Mouse (Mus musculus): ENCODE measurements at regions not wholly inside any gene's neighbourhood (a gene's known extent, or its start where the extent isn't known, plus 50 kb on each side); places are given as distances from the start of the nearest gene placed in this dataset.

DNA sequence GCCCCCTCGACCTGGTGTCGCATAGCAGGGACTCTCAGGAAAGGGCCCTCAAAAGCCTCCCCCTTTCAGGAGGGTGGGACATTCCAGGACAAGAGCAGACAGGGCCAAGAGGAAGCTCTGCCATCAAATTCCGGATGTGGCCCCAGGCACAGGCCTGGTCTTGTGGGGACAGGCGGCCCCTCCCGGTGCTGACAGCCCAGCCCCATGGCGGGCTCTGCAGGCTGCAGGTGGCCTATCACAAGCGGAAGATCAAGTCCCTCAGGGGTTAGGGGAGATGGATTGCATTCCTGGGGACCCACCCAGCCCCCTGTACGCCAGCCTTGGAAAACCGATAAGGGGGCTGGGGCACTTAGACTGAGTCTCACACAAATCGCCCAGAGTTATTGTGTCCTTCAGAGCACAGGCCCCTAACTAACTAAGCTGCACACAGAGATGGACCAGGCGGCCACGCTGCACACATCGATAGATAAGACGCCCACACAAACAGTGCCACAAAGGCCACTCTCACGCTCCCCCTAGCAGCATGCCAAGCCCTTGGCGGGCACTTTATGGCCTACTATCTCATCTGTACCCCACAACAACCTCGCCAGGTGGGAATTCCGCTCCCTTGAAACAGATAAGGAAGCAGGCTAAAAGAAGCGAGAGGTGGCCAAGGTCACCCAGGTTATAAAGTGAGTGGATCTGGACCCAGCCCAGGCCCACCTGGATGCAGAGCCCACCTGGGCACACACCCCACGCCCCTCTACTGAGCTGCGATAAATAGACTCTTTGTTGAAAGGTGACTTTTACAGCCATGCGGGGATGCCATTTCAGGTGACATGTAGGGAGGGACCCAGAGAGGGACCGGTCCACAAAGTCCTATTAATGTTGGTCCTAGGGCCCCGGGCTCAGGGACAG lies 55.5 kb downstream of the Gm5294 start:
- no peak for DNase-seq

DNA sequence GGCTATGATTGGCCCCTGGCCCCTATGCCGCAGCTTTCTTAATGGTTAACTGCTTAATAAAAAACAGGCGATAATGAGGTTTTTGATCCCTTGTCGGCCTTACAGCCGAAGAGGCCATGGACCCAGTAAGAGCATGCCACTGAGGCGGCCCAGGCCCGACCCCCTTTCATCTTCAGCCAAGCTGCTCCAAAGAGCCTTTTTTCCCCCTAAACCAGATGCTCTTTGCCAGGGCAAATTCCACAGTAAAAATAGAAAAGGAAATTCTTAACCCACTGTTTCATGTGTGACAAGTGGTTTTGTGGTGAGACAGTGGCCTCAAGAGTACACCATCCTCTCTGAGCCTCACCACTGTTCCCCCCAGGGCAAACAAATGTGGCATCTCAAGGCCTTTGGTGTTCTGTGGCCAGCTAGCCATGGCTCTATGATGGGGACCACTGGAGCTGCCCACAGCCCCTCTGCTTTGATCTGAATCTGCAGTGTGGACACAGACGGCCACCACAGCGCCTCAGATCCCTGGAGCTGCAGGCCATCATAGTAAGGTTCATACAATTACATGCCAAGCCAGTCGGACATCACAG lies 61.9 kb downstream of the Gm5294 start:
- DNase-seq: no peak

DNA sequence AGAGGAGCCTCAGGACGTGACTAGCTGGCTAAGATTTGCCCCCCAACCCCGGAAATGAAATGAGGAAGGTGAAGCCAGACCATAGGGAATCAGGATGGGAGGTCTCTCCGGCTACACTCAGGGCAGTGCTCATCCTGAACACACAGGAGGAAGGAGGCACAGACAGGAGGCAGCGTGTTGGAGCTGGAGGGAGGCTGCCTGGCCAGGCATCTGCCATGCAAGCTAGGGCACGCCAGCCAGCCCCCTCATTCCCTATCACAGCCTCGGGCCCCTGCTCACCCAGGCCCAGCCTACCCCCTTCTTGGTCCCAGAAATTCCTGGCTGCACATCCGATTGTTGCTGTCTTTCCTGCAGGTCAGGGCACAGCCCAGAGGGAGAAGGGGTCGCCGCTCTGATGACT lies 63.7 kb downstream of the Gm5294 start:
- DNase-seq: no peak

DNA sequence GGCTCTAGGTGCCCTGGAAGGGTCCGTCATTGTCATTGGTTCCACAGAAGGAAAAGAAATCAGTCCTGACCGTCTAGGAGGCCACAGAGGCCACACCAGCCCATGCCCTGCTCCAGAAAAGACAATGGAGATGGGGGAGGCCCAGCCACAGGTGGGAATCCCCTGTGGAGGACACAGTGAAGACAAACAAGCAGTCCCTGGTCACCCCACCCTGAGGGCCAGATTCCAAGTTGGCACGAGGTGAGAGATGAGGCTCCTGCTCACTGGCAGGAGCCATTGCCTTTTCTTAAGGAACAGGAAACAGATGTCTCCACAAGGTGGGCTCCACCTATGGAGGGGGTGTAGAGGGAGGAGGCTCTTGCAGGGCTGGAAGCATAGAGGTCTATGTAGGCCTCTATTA lies 66.0 kb downstream of the Gm5294 start:
- DNase-seq: no peak

DNA sequence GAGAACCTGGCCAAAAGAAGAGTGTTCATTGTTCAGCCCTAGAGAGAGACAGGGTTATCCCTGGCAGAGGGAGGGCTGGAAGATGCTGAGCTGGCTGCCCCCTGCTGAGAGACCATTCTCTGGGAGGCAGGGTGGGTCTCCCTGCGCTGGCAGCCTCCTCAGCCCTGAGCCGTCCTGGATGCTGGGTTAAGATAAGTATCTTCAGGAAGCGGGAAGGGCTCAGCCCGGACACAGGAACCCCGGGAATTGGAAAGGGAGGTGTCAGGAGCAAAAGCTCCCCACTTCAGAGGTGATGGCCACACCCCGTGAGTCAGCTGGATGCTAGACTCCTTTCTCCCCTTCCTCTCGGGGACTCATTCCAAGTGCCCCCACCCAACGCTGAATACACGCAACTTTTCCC lies 68.9 kb downstream of the Gm5294 start:
- DNase-seq: no peak

DNA sequence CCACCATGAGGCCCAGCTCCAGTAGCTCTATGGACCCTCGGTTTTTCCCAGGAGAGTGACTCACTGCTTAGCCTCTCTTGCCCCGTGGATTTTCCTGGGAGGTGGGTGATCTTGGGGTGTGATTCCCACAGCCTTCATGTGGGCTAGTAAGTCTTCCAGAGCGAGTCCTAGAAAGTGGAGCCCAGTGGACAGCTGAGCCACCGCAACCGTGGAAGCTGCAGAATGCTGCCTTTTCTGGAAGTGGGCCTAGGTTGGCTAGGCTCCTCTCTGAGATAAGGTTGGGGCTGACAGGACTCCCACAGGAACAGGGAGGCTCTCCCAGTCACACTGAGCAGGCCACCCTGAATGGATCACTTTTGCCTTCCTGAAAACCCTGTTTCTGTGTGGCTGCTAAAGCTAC lies 69.9 kb downstream of the Gm5294 start:
- no peak for DNase-seq

DNA sequence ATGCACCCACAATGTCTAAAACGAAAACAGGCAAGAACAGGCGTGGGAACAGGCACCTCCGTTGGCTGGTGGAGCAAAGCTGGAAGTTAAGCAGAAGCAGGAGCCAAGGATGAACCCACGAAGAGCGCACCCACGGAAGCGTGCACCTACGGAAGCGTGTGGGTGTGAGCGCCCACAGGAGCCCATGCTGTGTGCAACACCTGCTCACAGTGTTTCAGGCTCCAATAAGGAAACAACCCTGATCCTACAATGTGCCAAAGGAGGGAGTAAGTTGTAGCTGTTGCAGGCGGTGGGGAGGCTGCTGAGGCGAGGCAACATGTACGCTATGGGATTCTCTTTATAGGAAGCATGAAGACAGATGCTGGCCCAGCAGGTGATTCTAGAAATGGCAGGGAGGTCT lies 74.6 kb downstream of the Gm5294 start:
- DNase-seq: no peak

DNA sequence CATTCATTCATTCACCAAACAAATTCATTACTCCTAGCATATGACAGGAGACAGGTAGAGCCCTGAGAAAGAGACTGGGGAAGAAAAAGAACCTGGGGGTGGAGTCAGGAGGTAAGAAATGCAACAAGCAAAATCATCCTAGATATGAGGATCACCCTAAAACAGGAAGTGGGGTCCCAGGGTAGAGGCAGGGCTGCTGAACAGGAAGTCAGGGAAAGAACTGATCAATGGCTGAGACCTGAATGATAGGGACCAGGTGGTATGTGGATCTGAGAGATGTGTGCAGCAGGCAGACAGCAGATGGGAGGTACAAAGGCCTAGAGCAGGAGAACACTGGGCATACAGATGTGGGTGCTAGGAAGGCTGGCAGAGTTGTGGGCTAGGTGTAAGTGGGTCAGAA lies 77.4 kb downstream of the Gm5294 start:
- no peak for DNase-seq

DNA sequence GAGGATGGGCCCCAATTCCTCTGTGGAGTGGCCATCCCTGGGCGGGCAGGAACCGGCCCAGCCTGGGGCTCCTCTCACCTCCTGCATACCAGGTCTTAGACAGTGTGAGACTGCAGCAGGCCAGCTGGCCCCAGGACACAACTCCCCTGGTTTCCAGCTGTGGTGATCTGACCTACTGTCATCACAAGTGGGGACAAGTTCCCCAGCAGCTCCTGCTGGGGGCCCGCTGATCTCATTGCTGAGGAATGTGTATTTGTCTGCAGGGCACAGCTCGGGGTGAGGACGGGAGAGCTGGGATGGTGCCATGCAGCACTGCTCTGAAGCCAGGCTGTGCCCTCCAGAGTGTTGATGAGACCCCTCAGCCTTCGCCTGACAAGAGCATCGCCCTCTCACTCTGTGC lies 78.6 kb downstream of the Gm5294 start:
- DNase-seq: no peak

DNA sequence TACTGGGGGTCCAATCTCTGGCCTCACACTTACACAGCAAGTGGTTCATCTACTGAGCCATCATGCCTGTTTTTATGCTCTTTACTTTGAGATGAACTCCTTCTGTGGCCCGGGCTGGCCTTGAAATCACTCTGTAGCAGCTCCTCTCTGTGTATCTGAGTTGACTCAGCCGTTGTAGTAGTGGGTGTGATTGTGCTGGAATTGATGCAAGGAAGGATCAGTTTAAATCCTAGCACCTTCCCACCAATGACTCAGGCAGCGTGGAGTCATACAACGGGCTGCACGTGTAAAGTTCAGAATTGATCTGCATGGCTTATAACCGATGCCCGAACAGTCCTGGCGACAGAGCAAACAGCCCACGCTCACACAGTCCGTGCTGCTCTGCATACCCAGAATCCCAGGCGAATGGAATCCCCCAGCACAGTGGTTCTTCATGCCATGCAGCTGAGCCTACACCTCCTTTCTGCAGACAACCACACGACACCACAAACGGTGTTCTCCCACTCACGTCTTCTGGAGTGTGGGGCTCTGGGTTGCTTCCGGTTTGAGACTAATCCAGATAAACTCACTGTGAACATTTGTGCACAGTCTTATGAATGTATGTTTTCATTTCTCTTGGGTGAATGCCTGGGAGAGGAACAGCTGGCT lies 81.2 kb downstream of the Gm5294 start:
- no peak for DNase-seq

DNA sequence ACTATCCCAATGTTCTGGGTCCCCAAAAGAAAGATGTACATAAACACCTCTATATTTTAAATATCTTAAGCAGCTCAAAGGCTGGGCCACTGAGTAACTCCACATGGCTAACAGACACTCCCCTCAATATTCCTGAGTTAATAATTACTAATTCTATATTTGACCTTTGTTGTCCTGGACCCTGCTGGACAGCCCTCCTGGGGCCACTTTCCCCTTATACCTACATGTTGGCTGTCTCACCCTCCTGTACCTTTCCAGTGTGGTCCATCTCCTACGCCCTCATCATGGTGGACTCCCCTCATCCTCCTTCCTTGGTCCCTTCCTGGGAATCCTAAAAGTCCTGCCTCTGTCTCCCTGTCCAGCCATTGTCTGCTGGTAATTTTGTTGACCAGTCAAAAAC lies 82.4 kb downstream of the Gm5294 start:
- no peak for DNase-seq

DNA sequence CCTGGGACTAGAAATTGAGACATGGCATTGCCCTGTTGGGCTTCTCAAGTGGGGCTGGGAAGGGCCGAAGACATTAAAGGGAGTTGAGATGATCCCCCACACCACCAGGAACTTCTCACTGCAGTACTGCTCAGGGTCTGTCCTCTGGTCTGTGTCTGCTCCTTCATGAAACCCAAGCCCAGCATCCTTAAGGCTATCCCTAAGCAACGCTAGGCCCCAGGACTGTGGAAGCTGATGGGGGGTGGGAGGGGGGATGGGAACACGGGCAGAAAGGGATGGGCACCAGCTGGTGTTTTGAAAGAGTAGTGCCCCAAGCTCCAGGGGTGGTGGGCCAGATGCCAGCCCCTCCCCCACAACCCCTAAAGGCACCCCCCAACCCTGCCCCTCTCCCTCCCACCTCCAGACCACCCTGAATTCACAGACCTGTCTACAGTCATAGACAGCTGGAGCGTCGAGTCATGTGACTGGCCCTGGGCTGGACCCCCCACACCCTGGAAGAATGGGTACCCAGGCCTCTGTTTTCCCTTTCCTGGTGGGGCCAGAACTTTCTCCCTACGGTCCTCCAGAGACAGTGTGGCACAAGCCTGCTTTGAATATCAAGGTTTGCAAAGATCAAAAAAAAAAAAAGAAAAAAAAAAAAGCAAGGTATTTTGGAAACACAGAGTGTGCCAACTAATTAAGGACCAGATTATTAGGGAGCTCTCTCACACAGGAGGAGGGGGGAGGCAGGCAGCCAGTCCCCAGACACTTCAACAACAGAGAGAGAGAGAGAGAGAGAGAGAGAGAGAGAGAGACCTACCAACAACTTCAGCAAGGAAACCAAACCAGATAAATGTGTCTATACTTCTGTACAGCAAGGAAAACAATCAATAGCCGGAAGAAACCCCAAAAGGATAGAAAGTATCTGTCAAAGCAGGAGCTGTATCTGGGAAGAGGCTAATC lies 85.1 kb downstream of the Pdgfa start:
- DNase-seq: no peak

DNA sequence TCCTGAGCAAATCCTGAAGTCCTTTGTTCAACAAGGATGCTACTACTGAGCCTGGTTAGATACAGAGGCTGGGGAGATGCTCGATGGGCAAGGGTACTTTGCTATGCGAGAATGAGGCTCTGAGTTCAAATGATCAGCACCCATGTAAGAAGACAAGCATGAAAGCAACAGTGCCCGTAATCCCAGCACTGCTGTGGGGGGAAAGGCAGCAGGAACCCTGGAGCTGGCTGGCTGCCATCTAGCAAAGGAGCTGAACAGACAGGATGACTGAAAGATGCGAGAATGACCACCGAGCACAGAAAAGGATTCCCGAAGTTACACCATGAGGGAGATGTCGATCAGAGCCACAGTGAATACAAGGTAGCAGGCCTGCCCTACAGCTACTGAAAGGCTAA lies 84.5 kb downstream of the Pdgfa start:
- DNase-seq: peak; percentile 45

DNA sequence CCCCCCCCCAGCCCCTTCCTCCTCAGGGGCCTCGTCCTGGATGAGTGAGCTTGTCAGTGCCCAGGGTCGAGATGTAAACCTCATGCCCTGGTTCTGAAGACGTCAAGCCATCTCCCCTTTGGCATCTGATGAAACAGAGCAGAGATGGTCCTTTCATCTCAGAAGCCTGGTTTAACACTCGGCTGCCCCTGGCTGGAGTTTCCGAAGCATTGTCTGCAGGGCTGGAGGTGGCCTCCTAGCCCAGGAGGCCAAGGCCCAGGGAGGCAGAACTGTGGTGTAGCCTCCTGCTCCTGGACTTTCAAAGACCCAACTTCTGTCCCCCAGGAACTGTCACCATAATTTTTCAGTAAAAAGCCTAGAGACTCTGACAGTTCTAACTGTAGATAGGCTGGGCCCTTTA lies 82.1 kb downstream of the Pdgfa start:
- no peak for DNase-seq

DNA sequence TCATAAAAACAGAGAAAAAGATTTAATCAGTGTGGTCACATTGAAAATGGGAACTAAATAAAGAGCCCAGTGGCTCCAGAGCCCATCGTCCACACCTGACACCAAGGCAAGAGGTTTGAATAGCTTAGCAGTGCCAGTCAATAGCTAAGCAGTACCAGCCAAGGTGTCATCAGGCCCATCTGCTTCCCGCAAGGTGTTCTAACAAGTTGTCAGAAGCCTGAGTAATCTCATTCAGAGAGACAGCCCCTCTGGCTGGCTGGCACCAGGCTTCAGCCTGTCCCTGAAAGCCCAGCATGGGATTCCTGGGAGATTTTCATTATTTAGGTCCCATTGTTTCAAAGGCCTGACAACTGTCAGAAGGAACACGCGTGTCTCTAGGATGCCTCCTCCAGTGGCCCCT lies 81.7 kb downstream of the Pdgfa start:
- no peak for DNase-seq

DNA sequence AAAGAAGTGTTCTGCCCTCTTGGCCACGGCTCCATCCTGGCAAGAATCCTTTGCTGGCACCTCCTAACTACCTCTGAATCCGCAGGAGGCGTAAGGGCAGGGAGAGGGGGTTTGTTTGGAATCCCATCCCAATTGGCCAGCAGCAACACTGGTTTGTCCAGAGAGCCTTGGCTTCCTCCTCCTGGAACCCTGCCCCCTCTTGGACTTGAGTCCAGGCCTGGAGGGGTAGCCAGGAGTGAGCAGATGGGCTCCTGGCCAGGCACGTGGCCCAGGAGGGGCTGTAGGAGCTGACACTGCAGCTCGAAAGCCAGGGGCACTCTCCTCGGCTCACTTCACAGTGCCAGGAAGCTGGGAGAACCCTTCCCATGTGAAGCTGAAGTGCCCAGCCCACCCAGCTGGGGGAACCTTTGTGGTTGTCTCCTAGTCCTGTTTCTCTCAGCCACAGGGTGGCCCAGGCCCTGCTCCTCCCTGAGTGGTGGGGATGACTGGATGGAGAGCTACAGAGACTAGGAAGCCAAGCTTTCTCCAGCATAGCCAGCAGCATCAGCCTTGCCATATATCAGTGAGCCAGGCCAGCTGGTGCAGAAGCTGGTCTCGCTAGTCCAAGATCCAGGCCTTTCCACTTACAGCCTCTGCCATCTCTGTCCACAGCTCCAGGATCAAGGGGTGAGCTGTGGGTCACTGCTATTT lies 76.9 kb downstream of the Pdgfa start:
- DNase-seq: peak; percentile 64

DNA sequence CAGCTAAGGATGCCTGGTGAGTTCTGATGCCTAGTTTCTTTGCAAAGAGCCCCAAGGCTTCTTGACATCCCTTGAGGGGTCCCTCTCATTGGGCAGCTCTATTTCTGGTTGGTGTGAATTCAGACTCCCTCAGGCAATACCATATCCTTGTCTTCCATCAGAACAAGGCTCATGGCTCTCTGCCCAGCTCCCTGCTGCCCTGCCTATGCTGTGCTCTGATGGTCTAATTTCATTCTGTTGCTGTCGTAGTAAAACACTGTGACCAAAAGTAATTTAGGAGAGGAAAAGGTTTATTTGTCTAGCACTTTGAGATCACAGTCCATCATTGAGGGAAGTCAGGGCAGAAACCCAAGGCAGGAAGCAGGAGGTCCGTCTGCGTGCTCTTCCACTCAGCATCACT lies 75.1 kb downstream of the Pdgfa start:
- DNase-seq: no peak
